Mouse (Mus musculus): Measurements from ENCODE around the gene Borcs6.

Gene Borcs6

GRCm38 (mm10) chr11:69103531-69104435 is 44.3 kb downstream of the Borcs6 start:
- no peak for DNase-seq

- no peak for DNase-seq
Measured at GRCm38 (mm10) chr11:69104487-69104886, 45.0 kb downstream of the Borcs6 start.

- no peak for DNase-seq
Measured at GRCm38 (mm10) chr11:69105227-69105626, 45.7 kb downstream of the Borcs6 start.

- no peak for DNase-seq
Measured at GRCm38 (mm10) chr11:69105796-69106195, 46.3 kb downstream of the Borcs6 start.

- DNase-seq = no peak
Measured at GRCm38 (mm10) chr11:69106299-69106698, 46.8 kb downstream of the Borcs6 start.

GRCm38 (mm10) chr11:69106842-69107241 is 47.3 kb downstream of the Borcs6 start:
- no peak for DNase-seq

GRCm38 (mm10) chr11:69107676-69108075 is 48.2 kb downstream of the Borcs6 start:
- DNase-seq = no peak

GRCm38 (mm10) chr11:69108223-69108622 is 48.7 kb downstream of the Borcs6 start:
- DNase-seq = no peak

GRCm38 (mm10) chr11:69109032-69109900 is 49.7 kb downstream of the Borcs6 start:
- no peak for DNase-seq

- peak; percentile 91 for DNase-seq
Measured at GRCm38 (mm10) chr11:69110319-69111046, 51.0 kb downstream of the Borcs6 start.

Data from right cerebral cortex, postnatal 14 days (tissue).